Mouse (Mus musculus): ENCODE data around the gene Ppm1m. TPM values are rescaled to one million over a fixed set of nuclear protein-coding genes. Genes with fewer than 3 reads are reported as not detected.
"Not testable (repeated sequence)": the region's sequence is repeated elsewhere in the genome, so short reads cannot be mapped to it uniquely, and the experiment has no call there.

Gene Ppm1m
- polyA plus RNA-seq, 1 experiment: 47.0 TPM

GRCm38 (mm10) chr9:106192998-106193397 lies 6.5 kb downstream of the Ppm1m start:
- no peak for DNase-seq (ENCODE audit: low spot score)

GRCm38 (mm10) chr9:106192024-106192423 lies 7.5 kb downstream of the Ppm1m start:
- DNase-seq (ENCODE audit: low spot score): no peak

GRCm38 (mm10) chr9:106191355-106191754 lies 8.2 kb downstream of the Ppm1m start:
- no peak for DNase-seq (ENCODE audit: low spot score)

GRCm38 (mm10) chr9:106183996-106184395 lies 15.6 kb downstream of the Ppm1m start:
- no peak for DNase-seq (ENCODE audit: low spot score)

GRCm38 (mm10) chr9:106182146-106182545 lies 17.4 kb downstream of the Ppm1m start:
- DNase-seq (ENCODE audit: low spot score): no peak

GRCm38 (mm10) chr9:106179964-106180363 lies 19.6 kb downstream of the Ppm1m start:
- no peak for DNase-seq (ENCODE audit: low spot score)

- no peak for DNase-seq (ENCODE audit: low spot score)
These were observed 20.1 kb downstream of the Ppm1m start for GRCm38 (mm10) chr9:106179454-106179853.

- DNase-seq (ENCODE audit: low spot score): no peak
These were observed 21.7 kb downstream of the Ppm1m start for GRCm38 (mm10) chr9:106177799-106178198.

- no peak for DNase-seq (ENCODE audit: low spot score)
These were observed 22.8 kb downstream of the Ppm1m start for GRCm38 (mm10) chr9:106176769-106177168.

- DNase-seq (ENCODE audit: low spot score): no peak
These were observed 23.9 kb downstream of the Ppm1m start for GRCm38 (mm10) chr9:106175552-106176200.

- DNase-seq (ENCODE audit: low spot score): no peak
These were observed 26.2 kb downstream of the Ppm1m start for GRCm38 (mm10) chr9:106173363-106173762.

- DNase-seq (ENCODE audit: low spot score): no peak
These were observed 27.0 kb downstream of the Ppm1m start for GRCm38 (mm10) chr9:106172527-106172926.

GRCm38 (mm10) chr9:106171346-106172158 lies 28.0 kb downstream of the Ppm1m start:
- DNase-seq (ENCODE audit: low spot score): peak; percentile 57

GRCm38 (mm10) chr9:106170556-106171345 lies 28.8 kb downstream of the Ppm1m start, which contains the start of gene Wdr82:
Wdr82 (plus strand) TSS chr9:106170928.
- DNase-seq (ENCODE audit: low spot score): peak; percentile 85

GRCm38 (mm10) chr9:106169917-106170316 lies 29.6 kb downstream of the Ppm1m start:
- DNase-seq (ENCODE audit: low spot score): no peak

- DNase-seq (ENCODE audit: low spot score): not testable (repeated sequence)
These were observed 30.5 kb downstream of the Ppm1m start for GRCm38 (mm10) chr9:106169006-106169405.

GRCm38 (mm10) chr9:106167703-106168102 lies 31.8 kb downstream of the Ppm1m start:
- no peak for DNase-seq (ENCODE audit: low spot score)

- no peak for DNase-seq (ENCODE audit: low spot score)
These were observed 32.3 kb downstream of the Ppm1m start for GRCm38 (mm10) chr9:106167241-106167640.

GRCm38 (mm10) chr9:106166709-106167108 lies 32.8 kb downstream of the Ppm1m start:
- no peak for DNase-seq (ENCODE audit: low spot score)

GRCm38 (mm10) chr9:106160426-106160825 lies 39.1 kb downstream of the Ppm1m start:
- DNase-seq (ENCODE audit: low spot score): no peak

GRCm38 (mm10) chr9:106159784-106160301 lies 39.7 kb downstream of the Ppm1m start:
- peak; percentile 97 for DNase-seq (ENCODE audit: low spot score)

GRCm38 (mm10) chr9:106159237-106159636 lies 40.3 kb downstream of the Ppm1m start:
- no peak for DNase-seq (ENCODE audit: low spot score)

Measured in urinary bladder, adult 2 months (tissue).